Mouse (Mus musculus) liver, adult 2 months (tissue): ENCODE data around the gene Nos1ap.

Experiments
- CTCF ChIP-seq: fragments of 200-500 bp; IDR thresholded peaks from 2 replicates; pipeline ENCODE4 v1.5.1; 2011; ENCODE audit warnings: low read depth, low read length, control low read depth
- POLR2A ChIP-seq: fragments of 200-500 bp; IDR thresholded peaks from 2 replicates; pipeline ENCODE4 v1.6.1; 2011; ENCODE audit warnings: low read length, control low read depth; ENCODE audit not compliant: insufficient read depth; ENCODE audit errors: extremely low read depth

- TF ChIP-seq CTCF = no peak
- no peak for TF ChIP-seq POLR2A
These were observed 204.2 kb downstream of the Nos1ap start for GRCm38 (mm10) chr1:170385416-170385815.
